Mouse (Mus musculus): ENCODE measurements at regions not wholly inside any gene's neighbourhood (a gene's known extent, or its start where the extent isn't known, plus 50 kb on each side); places are given as distances from the start of the nearest gene placed in this dataset.

DNA sequence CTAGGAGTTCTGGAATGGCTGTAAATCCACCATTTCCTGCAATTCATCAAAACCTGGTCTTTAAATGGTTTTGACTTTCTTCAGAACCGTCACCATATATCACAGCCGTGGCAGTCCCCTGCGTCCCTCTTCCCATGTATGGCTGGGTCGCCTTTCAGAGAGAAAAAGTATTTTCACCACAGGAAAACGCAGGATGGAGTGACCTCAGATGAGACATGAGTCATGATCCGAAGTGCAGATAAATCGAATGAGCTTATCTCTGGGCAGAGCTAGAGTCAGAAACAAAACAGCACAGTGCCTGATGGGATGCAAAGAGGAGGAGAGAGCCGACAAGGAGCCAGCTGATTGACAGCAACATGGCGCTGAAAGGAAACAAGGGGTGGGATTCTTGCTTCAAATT, 250.4 kb downstream of the Hlx start:
- TF ChIP-seq CTCF (IDR thresholded peaks at IDR 0.05; ENCODE audit: low read depth) (no peak), EP300 (IDR thresholded peaks at IDR 0.05; ENCODE audit: low read depth) (no peak)

Measured in liver, embryonic 14.5 days (tissue).